Mouse (Mus musculus) hindbrain, embryonic 10.5 days (tissue): ENCODE data around the gene Foxn3. TPM values are rescaled to one million over a fixed set of nuclear protein-coding genes. Genes with fewer than 3 reads are reported as not detected.

ENCODE experiments used
- DNase-seq: peaks from one replicate; pipeline ENCODE4 v3.0.0-alpha.2; 2017; ENCODE audit warnings: low spot score
- H3K27ac ChIP-seq: fragments of 300-500 bp; sonication (generic); 2 replicates; pipeline ENCODE4 v1.5.1; 2016; ENCODE audit warnings: mild to moderate bottlenecking, moderate library complexity
- H3K27me3 ChIP-seq: fragments of 300-500 bp; sonication (generic); 2 replicates; pipeline ENCODE4 v1.6.1; 2016; ENCODE audit warnings: mild to moderate bottlenecking; ENCODE audit not compliant: poor library complexity, insufficient read depth, severe bottlenecking
- H3K36me3 ChIP-seq: fragments of 300-500 bp; sonication (generic); 2 replicates; pipeline ENCODE4 v1.6.1; 2016; ENCODE audit warnings: mild to moderate bottlenecking, moderate library complexity
- H3K4me1 ChIP-seq: fragments of 300-500 bp; sonication (generic); replicated peaks from 2 replicates; pipeline ENCODE4 v1.6.1; 2016; ENCODE audit warnings: mild to moderate bottlenecking
- H3K4me3 ChIP-seq: fragments of 300-500 bp; sonication (generic); 2 replicates; pipeline ENCODE4 v1.5.1; 2016; ENCODE audit warnings: mild to moderate bottlenecking, moderate library complexity
- H3K9me3 ChIP-seq: fragments of 300-500 bp; sonication (generic); 2 replicates; pipeline ENCODE4 v1.6.1; 2016; ENCODE audit warnings: mild to moderate bottlenecking, moderate library complexity
- WGBS: fragments of 180-500 bp; shearing (Covaris S2); methylation state at CpG from one replicate; pipeline ENCODE4 v1.1.7; 2016; 5-methylcytosine and 5-hydroxymethylcytosine counted together
- polyA plus RNA-seq: library from polyadenylated mRNA; unstranded; fragments of >200 nt; fragmentation: Nextera tagmentation; extraction: Ambion mirVana; gene quantifications from 2 replicates; pipeline ENCODE4 v1.2.1, GENCODE M21; 2016

Gene Foxn3
- polyA plus RNA-seq, 1 experiment from 2014 or later, result 56.3 TPM

DNA sequence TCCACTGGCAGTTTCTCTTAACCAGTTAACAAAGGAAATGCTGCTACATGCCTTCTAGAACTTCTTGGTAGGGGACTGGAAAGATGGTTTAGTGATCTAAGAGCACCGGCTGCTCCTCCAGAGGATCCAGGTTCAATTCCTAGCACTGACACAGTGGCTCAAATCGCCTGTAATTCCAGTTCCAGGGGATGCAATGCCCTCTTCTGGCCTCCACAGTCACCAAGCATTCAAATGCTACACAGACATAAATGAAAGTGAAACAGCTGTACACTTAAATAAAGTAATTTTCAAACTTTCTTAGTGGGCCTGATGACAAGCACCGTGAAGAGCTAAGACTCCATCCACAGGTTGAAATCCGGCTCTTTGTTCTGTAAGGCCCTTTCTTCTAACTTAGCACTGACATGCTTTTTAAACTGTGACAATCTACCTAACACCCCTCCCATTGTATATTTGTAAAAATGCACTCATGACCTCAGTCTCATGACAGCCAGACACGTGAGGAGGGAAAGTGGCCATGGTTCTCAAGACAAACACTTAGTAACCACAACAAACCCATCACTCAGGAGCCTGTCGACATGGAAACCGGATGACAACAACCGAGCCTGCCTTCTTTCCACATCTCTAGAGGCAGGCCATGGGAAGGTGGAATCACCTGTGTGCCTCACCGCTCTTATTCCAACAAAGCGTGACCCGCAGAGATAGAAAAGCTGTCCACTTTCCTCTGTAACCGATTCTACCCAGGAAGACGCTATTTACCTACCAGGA, 222.8 kb downstream of the Foxn3 start:
- H3K27ac ChIP-seq, result peak overlapping the region; percentile 77

DNA sequence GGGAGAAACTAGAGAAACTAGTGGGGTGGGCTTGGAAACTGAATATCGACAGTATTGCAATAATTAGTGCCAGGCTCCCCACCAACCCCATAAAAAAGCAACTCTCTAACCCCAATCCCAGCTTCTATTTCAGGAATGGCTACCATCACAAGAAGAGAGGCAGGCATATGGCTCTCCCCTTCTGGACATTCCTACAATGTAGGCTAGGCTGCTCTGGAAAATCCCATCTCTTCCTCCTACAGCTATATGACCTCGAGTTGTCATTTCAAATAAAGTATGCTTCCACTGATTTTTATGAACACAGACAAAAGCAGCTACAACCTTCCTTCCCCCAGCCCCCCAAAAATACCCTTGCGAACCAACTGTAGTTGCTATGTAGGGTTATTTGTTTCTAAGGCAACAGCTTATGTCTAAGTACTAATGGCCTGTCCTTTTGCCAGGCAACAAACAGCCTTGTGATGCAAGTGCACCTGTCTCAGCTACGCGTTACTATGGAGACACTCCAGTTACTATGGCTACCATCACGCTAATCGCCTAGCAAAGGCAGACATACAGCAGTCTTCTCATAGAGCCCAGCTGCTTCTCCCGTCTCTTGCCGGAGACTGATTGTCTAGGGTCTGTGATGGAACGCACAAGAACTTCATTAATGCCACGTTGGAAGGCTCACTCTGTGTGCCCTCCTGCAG, 223.6 kb downstream of the Foxn3 start:
- Histone ChIP-seq H3K27me3 (no peaks in the 10 kb centered on the region), H3K36me3 (peaks cover 16% of the 10 kb centered on the region), H3K27ac (peak overlapping the region; percentile 77), H3K4me3 (no peak overlapping the region), H3K9me3 (no peaks in the 10 kb centered on the region), H3K4me1 (peaks cover 84% of the 10 kb centered on the region)
- peak; percentile 80 for DNase-seq
- 54% methylated on average over 11 of the region's 11 CpGs for WGBS

More for the DNA sequence above, 222.8 kb downstream of the Foxn3 start:
- no peaks in the 10 kb centered on the region for H3K9me3 ChIP-seq
- peaks cover 90% of the 10 kb centered on the region for H3K4me1 ChIP-seq
- peaks cover 16% of the 10 kb centered on the region for H3K36me3 ChIP-seq
- 75% methylated on average over 13 of the region's 13 CpGs for WGBS
- DNase-seq, result no peak
- no peaks in the 10 kb centered on the region for H3K27me3 ChIP-seq
- H3K4me3 ChIP-seq, result no peak overlapping the region

GRCm38 (mm10) chr12:99338754-99339153, 224.6 kb downstream of the Foxn3 start:
- no peak overlapping the region for H3K4me3 ChIP-seq
- H3K27ac ChIP-seq, result peak overlapping the region; percentile 71
- DNase-seq, result no peak
- peaks cover 78% of the 10 kb centered on the region for H3K4me1 ChIP-seq
- H3K27me3 ChIP-seq, result no peaks in the 10 kb centered on the region
- peaks cover 16% of the 10 kb centered on the region for H3K36me3 ChIP-seq
- WGBS, result 88% methylated on average over 2 of the region's 2 CpGs
- no peaks in the 10 kb centered on the region for H3K9me3 ChIP-seq

GRCm38 (mm10) chr12:99337171-99337435, 226.3 kb downstream of the Foxn3 start:
- no peaks in the 10 kb centered on the region for H3K27me3 ChIP-seq
- H3K4me1 ChIP-seq, result peaks cover 76% of the 10 kb centered on the region
- no peak for DNase-seq
- H3K36me3 ChIP-seq, result peaks cover 22% of the 10 kb centered on the region
- peak overlapping the region; percentile 66 for H3K27ac ChIP-seq
- H3K4me3 ChIP-seq, result no peak overlapping the region
- no peaks in the 10 kb centered on the region for H3K9me3 ChIP-seq
- WGBS, result 87% methylated on average over 3 of the region's 3 CpGs

DNA sequence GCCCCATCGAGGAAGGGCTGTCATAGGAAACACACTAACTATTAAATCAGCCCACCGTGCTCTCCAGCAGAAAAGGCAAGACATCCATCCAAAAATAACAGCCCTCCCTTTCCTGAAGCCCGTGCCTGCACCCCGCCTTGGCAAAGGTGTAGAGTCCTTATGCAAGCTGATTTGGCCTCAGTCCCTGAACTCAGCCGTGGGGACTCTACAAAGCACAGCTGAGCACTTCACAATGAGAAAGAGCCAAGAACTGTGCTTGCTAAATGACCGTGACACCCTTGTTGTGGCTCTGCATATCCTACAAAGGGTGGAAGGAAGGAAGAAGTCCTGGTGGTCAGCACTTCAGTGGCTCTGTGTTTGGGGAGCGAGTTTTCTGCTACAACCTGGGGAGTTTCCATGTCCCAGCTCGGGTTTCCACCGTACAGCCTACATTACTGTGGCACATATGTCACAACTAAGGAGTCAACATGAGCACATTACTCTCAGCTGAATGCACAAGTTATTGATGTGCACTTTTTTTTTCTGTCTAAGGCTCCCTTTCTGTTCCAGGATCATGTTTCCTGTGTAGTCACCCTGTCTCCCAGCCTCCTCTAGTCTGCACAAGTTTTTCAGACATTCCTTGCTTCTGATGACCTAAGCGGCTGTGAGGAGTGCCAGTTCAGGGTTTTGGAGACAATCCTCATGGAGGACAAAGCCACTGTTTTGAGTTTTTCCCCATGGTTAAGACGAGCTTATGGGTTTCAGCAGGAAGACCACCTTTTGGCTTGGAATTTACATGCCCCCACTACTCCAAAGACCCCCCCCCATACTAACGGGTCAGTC, 226.8 kb downstream of the Foxn3 start:
- DNase-seq, result peak; percentile 36
- Histone ChIP-seq H3K36me3 (peaks cover 22% of the 10 kb centered on the region), H3K4me3 (no peak overlapping the region), H3K27me3 (no peaks in the 10 kb centered on the region), H3K27ac (peak overlapping the region; percentile 66), H3K4me1 (peaks cover 76% of the 10 kb centered on the region), H3K9me3 (no peaks in the 10 kb centered on the region)
- 41% methylated on average over 12 of the region's 12 CpGs for WGBS

GRCm38 (mm10) chr12:99335628-99336027, 227.8 kb downstream of the Foxn3 start:
- 90% methylated on average over 9 of the region's 9 CpGs for WGBS
- Histone ChIP-seq H3K36me3 (peaks cover 22% of the 10 kb centered on the region), H3K9me3 (no peaks in the 10 kb centered on the region), H3K27me3 (no peaks in the 10 kb centered on the region), H3K27ac (no peak overlapping the region; the same call in 1 of the 2 replicates), H3K4me3 (no peak overlapping the region), H3K4me1 (peaks cover 76% of the 10 kb centered on the region)
- DNase-seq, result no peak

DNA sequence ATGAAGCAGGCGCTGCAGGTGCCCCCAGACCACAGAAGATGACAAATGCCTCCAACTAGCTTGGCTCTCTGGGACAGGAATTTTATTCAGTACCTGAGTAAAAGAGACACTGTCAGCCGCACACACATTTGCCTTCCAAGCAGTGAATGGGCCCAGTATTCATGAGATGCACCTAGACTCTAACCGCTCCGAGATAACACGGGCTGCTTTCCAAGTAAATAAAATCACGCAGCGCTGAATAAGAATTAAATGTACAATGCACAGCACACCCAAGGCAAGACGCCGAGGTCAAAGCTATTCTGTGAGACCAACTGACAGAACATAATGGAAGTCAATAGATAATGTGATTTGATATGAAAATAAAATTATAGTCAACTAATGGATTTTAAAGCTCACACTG, 229.4 kb downstream of the Foxn3 start:
- DNase-seq, result no peak
- no peaks in the 10 kb centered on the region for H3K9me3 ChIP-seq
- H3K4me1 ChIP-seq, result peaks cover 76% of the 10 kb centered on the region
- no peak overlapping the region for H3K4me3 ChIP-seq
- H3K36me3 ChIP-seq, result peaks cover 22% of the 10 kb centered on the region
- H3K27me3 ChIP-seq, result no peaks in the 10 kb centered on the region
- peak overlapping the region; percentile 31; the same call in 1 of the 2 replicates for H3K27ac ChIP-seq
- 88% methylated on average over 9 of the region's 9 CpGs for WGBS

DNA sequence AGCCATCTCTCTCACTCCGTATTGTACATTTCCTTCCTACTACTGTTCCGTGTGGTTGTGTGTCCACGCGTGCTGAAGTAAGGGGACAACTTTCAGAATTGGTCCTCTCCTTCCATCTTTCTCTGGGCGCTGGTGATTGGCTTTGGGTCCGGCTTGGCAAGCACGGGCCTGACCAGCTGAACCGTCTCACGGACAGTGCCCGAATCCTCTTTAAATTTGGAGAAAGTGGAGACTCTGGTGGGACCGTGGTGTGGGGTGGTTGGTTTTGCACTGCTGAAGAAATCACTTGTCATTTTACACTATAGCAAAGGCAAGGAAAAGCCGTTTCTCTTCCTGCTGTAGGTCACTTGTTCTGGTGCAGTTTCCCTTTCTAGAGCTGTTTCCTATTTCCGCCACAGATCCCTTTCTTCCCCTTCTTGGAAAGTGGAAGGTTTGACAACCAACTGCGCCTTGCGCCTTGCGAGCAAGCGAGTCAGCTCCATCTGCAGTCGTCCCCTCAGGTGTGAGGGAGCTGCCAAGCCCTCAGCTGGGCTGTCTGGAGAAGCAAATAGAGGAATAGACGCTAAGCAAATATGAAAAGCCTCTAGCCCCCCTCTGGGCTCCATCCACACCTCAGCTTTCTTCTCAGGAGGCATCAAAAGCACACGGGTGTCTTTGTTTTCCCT, 229.9 kb downstream of the Foxn3 start:
- Histone ChIP-seq H3K9me3 (no peaks in the 10 kb centered on the region), H3K4me3 (no peak overlapping the region), H3K27ac (peak overlapping the region; percentile 31; the same call in 1 of the 2 replicates), H3K27me3 (no peaks in the 10 kb centered on the region), H3K36me3 (peaks cover 17% of the 10 kb centered on the region), H3K4me1 (peaks cover 77% of the 10 kb centered on the region)
- 87% methylated on average over 20 of the region's 20 CpGs for WGBS
- no peak for DNase-seq

DNA sequence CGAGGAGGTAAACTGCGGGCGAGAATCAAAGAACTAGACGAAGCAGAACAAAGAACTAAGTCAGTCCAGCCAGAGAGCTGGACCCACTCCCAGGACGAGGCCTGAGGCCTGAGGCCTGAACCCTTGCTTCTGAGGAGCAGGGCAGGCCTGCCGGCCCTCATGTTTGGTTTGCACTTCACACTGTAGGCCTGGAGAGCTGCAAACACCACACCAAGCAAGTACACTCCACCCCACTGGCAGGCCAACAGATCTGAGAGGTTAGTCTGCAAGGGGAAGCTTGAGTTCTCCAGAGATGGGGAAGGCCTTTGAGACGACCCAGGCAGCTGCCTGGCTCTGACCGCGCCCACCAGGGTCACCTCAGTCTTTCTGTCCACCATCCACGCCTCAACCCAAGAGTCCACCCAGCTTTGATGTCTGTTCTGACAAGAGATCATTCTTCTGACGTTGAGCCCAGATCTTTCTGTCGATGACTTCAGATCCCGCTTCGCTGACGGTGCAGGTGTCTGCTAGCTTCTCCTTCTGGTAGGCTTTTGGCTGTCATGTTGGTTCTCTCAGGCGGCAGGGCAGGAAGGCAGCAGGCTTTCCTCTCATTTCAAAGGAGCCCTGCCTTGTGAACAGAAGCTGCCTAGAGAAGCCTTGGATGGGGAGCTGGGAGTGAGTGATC, 231.1 kb downstream of the Foxn3 start:
- Histone ChIP-seq H3K27me3 (no peaks in the 10 kb centered on the region), H3K4me3 (no peak overlapping the region), H3K36me3 (peaks cover 11% of the 10 kb centered on the region; the same call in 1 of the 2 replicates), H3K27ac (peak overlapping the region; percentile 77), H3K4me1 (peaks cover 79% of the 10 kb centered on the region), H3K9me3 (no peaks in the 10 kb centered on the region)
- no peak for DNase-seq
- 67% methylated on average over 16 of the region's 16 CpGs for WGBS

DNA sequence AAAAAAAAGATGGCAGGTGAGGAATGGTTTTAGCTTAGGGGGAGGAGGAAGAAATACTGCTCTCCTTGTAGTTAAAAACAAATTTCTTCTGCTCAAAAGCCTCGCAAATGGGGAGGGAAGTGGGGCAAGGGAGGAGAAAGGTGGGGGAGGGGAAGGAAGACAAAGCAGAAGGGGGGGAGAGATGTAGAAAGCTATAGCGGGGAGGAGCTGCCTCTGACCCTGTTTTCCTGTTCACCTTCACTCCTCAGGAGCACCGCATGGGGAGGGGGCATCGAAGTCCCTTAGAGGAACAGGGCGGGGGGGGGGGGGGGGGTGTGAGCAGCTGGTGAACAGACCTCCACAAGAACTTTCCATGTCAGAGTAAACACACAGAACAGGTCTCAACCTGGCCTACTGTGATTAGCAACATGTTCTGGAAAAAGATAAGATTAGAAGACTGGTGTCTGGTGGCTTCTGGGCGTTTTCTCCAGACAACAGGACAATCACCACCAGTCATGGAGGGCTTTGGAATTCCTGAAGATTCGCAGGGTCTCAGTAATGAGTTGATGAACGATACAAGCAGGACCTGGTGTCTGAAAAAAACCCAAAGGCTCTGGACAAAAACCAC, 231.9 kb downstream of the Foxn3 start:
- peaks cover 11% of the 10 kb centered on the region; the same call in 1 of the 2 replicates for H3K36me3 ChIP-seq
- H3K9me3 ChIP-seq, result no peaks in the 10 kb centered on the region
- H3K27ac ChIP-seq, result peak overlapping the region; percentile 85; the same call in 1 of the 2 replicates
- no peaks in the 10 kb centered on the region for H3K27me3 ChIP-seq
- 39% methylated on average over 7 of the region's 8 CpGs for WGBS
- H3K4me1 ChIP-seq, result peaks cover 75% of the 10 kb centered on the region
- H3K4me3 ChIP-seq, result no peak overlapping the region
- DNase-seq, result no peak

DNA sequence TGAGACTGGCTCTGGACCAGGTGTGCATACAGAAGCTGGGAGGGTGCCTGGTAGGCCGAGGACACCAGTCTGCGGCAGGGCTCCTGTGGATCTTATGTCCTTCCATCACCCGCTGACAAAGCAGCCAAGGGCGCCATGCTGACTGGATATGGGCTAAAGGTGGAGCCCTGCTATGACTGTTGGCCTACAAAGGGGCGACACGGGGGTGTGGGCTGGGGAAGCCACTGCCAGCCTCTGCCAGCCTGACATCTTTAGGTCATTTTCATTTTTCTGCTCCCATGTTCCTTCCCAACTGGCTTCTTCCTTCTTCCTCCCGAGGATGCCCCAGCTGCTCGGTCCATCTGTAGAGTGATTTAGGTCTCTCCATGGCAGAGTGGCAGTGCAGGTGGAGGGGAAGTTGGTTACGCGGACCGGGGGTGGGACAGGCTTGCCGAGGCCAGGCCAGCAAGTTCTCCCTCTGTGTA, 232.5 kb downstream of the Foxn3 start:
- Histone ChIP-seq H3K27me3 (no peaks in the 10 kb centered on the region), H3K4me1 (peaks cover 75% of the 10 kb centered on the region), H3K36me3 (peaks cover 11% of the 10 kb centered on the region; the same call in 1 of the 2 replicates), H3K4me3 (no peak overlapping the region), H3K9me3 (no peaks in the 10 kb centered on the region), H3K27ac (peak overlapping the region; percentile 85)
- DNase-seq, result no peak
- 80% methylated on average over 12 of the region's 12 CpGs for WGBS
